Mouse (Mus musculus) spleen, postnatal 36 days (tissue): ENCODE measurements around the gene Actr3b.

ENCODE experiments used
- DNase-seq, 2 experiments: peaks; one replicate each; pipeline ENCODE4 v3.0.0; 2022; ENCODE audit warnings: low spot score in 2 of 2, mixed read lengths in 1 of 2

The Actr3b gene

DNA sequence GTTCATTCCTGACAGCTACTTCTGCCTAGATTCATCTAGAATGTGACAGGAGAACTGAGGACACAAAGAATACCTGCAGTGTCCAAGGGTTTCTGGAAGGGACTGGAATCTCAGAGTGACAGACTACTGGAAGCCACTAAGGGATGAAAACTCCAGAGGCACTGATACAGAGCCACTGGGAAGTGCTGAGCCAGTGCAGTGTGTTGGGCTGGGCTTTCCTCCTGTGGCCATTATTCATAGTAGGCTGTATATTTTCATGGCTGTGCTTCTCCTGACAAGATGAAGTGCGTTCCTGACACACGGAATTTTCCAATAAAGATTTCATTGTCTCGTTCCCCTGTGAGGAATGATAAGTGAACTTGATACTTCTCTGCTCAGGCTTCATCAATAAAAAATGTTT, 126.9 kb downstream of the Actr3b start:
- no peak for DNase-seq

DNA sequence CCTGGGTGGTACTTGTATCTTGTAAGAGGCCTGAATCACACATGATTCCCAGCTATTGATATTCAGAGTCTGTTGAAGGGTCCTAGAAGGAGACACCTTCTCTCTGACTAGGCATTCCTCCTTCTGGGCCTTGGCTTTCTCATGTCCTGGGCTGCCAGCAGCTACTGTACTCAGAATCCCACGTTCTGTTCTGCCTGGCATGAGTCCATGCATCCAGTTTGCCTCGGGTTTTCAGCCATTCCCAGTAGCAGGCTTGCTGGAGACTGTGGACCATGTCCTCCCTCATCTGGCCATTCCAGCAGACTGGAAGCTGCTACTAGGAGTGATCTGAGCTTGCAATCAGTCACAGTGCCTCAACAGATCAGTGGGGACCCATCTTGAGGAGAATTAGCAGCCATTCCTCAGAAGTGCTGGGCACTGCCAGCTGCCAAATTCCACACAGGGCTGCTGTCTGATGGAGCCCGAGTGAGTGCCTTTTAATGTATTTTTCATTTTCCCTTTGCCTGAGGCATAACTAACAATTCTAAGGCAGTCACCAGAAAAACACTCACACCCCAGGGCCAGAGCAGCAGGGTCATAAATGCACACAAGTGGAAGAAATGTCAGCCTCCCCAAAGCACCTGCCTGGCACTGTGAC, 130.1 kb downstream of the Actr3b start:
- no peak for DNase-seq

DNA sequence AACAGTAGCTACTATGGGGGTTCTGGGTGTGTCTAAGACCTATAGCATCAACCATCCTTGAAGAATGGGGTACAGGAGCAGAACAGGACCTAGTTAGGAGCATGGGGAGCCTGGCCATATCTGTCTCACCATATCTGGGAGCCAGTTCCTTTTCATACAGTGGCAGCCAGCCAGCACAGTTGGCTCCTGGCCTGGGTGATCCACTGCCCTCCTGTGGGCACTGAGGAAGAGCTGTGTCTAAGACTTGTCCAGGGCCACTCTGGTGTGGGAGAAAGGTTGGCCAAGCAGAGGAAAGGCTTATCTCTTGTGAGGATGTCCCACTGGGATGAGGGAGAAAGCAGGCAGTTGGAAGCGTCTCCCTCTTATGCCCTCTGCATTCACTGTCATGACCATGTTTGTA, 131.5 kb downstream of the Actr3b start:
- no peak for DNase-seq
